Mouse (Mus musculus) macrophage (primary cell): ENCODE results near the gene Samd4. TPM values are rescaled to one million over a fixed set of nuclear protein-coding genes. Genes with fewer than 3 reads are reported as not detected.

Source experiments
- H3K27ac ChIP-seq: fragments of 350-480 bp; formaldehyde crosslinking; 2 replicates; pipeline ENCODE4 v1.9.0; 2021
- H3K36me3 ChIP-seq: fragments of 350-480 bp; formaldehyde crosslinking; 2 replicates; pipeline ENCODE4 v1.9.0; 2021; ENCODE audit errors: inconsistent target
- H3K4me3 ChIP-seq: fragments of 350-480 bp; formaldehyde crosslinking; 2 replicates; pipeline ENCODE4 v1.9.0; 2021; ENCODE audit errors: inconsistent target
- H3K79me2 ChIP-seq: fragments of 350-480 bp; formaldehyde crosslinking; 2 replicates; pipeline ENCODE4 v1.9.0; 2021; ENCODE audit errors: inconsistent target
- WGBS: methylation state at CpG from one replicate; pipeline ENCODE4 v1.1.7; 2026; ENCODE audit warnings: inconsistent platforms; ENCODE audit not compliant: missing documents; 5-methylcytosine and 5-hydroxymethylcytosine counted together
- polyA plus RNA-seq: library from polyadenylated mRNA; stranded (reverse); fragments of 250-400 nt; gene quantifications from 3 replicates; pipeline ENCODE4 v1.2.4, GENCODE M21; 2018; ENCODE audit warnings: inconsistent platforms

Samd4 gene
- polyA plus RNA-seq, 1 experiment from 2014 or later = 13.6 TPM

GRCm38 (mm10) chr14:46921178-46921975, 38.7 kb downstream of the Samd4 start:
- no peak overlapping the region for H3K4me3 ChIP-seq
- WGBS = over 99% methylated on average over 9 of the region's 9 CpGs

GRCm38 (mm10) chr14:46923931-46924330, 41.3 kb downstream of the Samd4 start:
- no peaks in the 10 kb centered on the region for H3K36me3 ChIP-seq
- H3K27ac ChIP-seq = peak overlapping the region; percentile 33
- no peaks in the 10 kb centered on the region for H3K79me2 ChIP-seq
- WGBS = 82% methylated on average over 10 of the region's 10 CpGs
- H3K4me3 ChIP-seq = no peak overlapping the region

More at GRCm38 (mm10) chr14:46921178-46921975, 38.7 kb downstream of the Samd4 start:
- H3K79me2 ChIP-seq = no peaks in the 10 kb centered on the region
- no peak overlapping the region for H3K27ac ChIP-seq
- H3K36me3 ChIP-seq = no peaks in the 10 kb centered on the region

GRCm38 (mm10) chr14:46924422-46924821, 41.8 kb downstream of the Samd4 start:
- 23% methylated on average over 5 of the region's 5 CpGs for WGBS
- Histone ChIP-seq H3K4me3 (no peak overlapping the region), H3K27ac (peak overlapping the region; percentile 33), H3K79me2 (no peaks in the 10 kb centered on the region), H3K36me3 (no peaks in the 10 kb centered on the region)

- no peak overlapping the region for H3K4me3 ChIP-seq
- H3K79me2 ChIP-seq = no peaks in the 10 kb centered on the region
- no peaks in the 10 kb centered on the region for H3K36me3 ChIP-seq
- H3K27ac ChIP-seq = no peak overlapping the region
- WGBS = 97% methylated on average over 6 of the region's 6 CpGs
Measured at GRCm38 (mm10) chr14:46928556-46928955, 45.9 kb downstream of the Samd4 start.

- no peak overlapping the region for H3K27ac ChIP-seq
- H3K36me3 ChIP-seq = no peaks in the 10 kb centered on the region
- H3K79me2 ChIP-seq = no peaks in the 10 kb centered on the region
- WGBS = 94% methylated on average over 13 of the region's 13 CpGs
- no peak overlapping the region for H3K4me3 ChIP-seq
Measured at GRCm38 (mm10) chr14:46932121-46932520, 49.5 kb downstream of the Samd4 start.

- H3K79me2 ChIP-seq = no peaks in the 10 kb centered on the region
- WGBS = 47% methylated on average over 6 of the region's 6 CpGs
- no peaks in the 10 kb centered on the region for H3K36me3 ChIP-seq
- H3K4me3 ChIP-seq = no peak overlapping the region
- no peak overlapping the region for H3K27ac ChIP-seq
Measured at GRCm38 (mm10) chr14:46932708-46933107, 50.1 kb downstream of the Samd4 start.

GRCm38 (mm10) chr14:46941077-46941476, 58.4 kb downstream of the Samd4 start:
- Histone ChIP-seq H3K27ac (no peak overlapping the region), H3K36me3 (no peaks in the 10 kb centered on the region)
- WGBS = 51% methylated on average over 3 of the region's 6 CpGs

GRCm38 (mm10) chr14:46941896-46942812, 59.5 kb downstream of the Samd4 start:
- Histone ChIP-seq H3K79me2 (no peaks in the 10 kb centered on the region), H3K27ac (no peak overlapping the region), H3K4me3 (no peak overlapping the region), H3K36me3 (no peaks in the 10 kb centered on the region)
- WGBS = 75% methylated on average over 22 of the region's 23 CpGs

More at GRCm38 (mm10) chr14:46941077-46941476, 58.4 kb downstream of the Samd4 start:
- H3K79me2 ChIP-seq = no peaks in the 10 kb centered on the region
- no peak overlapping the region for H3K4me3 ChIP-seq

- Histone ChIP-seq H3K36me3 (no peaks in the 10 kb centered on the region), H3K27ac (no peak overlapping the region), H3K79me2 (no peaks in the 10 kb centered on the region), H3K4me3 (no peak overlapping the region)
- 89% methylated on average over 3 of the region's 3 CpGs for WGBS
Measured at GRCm38 (mm10) chr14:46944411-46944810, 61.8 kb downstream of the Samd4 start.

GRCm38 (mm10) chr14:46945903-46946490, 63.3 kb downstream of the Samd4 start:
- Histone ChIP-seq H3K4me3 (no peak overlapping the region), H3K27ac (no peak overlapping the region), H3K79me2 (no peaks in the 10 kb centered on the region), H3K36me3 (no peaks in the 10 kb centered on the region)
- 96% methylated on average over 10 of the region's 10 CpGs for WGBS

GRCm38 (mm10) chr14:46947644-46948043, 65.0 kb downstream of the Samd4 start:
- Histone ChIP-seq H3K79me2 (no peaks in the 10 kb centered on the region), H3K36me3 (no peaks in the 10 kb centered on the region)
- WGBS = 96% methylated on average over 3 of the region's 3 CpGs

GRCm38 (mm10) chr14:46950527-46951384, 68.1 kb downstream of the Samd4 start:
- H3K36me3 ChIP-seq = no peaks in the 10 kb centered on the region
- WGBS = 83% methylated on average over 11 of the region's 11 CpGs
- H3K4me3 ChIP-seq = no peak overlapping the region
- no peak overlapping the region for H3K27ac ChIP-seq
- no peaks in the 10 kb centered on the region for H3K79me2 ChIP-seq

More at GRCm38 (mm10) chr14:46947644-46948043, 65.0 kb downstream of the Samd4 start:
- no peak overlapping the region for H3K4me3 ChIP-seq
- no peak overlapping the region for H3K27ac ChIP-seq

GRCm38 (mm10) chr14:46952264-46952663, 69.6 kb downstream of the Samd4 start:
- 82% methylated on average over 2 of the region's 2 CpGs for WGBS
- no peaks in the 10 kb centered on the region for H3K36me3 ChIP-seq
- no peak overlapping the region for H3K4me3 ChIP-seq
- no peaks in the 10 kb centered on the region for H3K79me2 ChIP-seq
- no peak overlapping the region for H3K27ac ChIP-seq

- 88% methylated on average over 2 of the region's 2 CpGs for WGBS
Measured at GRCm38 (mm10) chr14:46955109-46955508, 72.5 kb downstream of the Samd4 start.

More at GRCm38 (mm10) chr14:46955109-46955508, 72.5 kb downstream of the Samd4 start:
- Histone ChIP-seq H3K36me3 (no peaks in the 10 kb centered on the region), H3K4me3 (no peak overlapping the region), H3K27ac (no peak overlapping the region), H3K79me2 (no peaks in the 10 kb centered on the region)
